Mouse (Mus musculus): ENCODE measurements at regions not wholly inside any gene's neighbourhood (a gene's known extent, or its start where the extent isn't known, plus 50 kb on each side); places are given as distances from the start of the nearest gene placed in this dataset.

DNA sequence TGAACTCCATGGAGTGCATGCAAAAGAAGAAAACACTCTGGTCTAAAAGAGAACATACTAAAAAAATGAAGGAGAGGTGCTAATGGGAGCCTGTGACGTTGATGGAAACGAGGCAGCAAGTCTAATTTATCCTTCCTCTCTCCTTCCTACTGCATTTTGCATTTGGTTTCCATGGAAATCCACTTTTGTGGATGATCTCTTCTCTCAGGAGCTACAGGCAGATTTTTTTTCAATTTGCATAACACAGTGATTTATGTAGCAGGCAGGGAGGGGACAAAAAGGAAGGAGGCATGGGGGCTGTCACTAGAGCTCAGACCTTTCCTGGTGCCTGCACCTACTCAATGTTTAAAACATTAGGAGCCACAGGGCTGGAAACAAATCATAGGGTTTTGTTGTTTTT, 167.7 kb upstream of the Atp10a start:
- in situ Hi-C loops (cut with MboI, MseI): no loop called here
